Mouse (Mus musculus) CH12.LX (cell line): ENCODE measurements around the gene Ddx31.
A peak's percentile ranks its signal among the peaks of the same experiment; 100 is the strongest.

ENCODE experiments used
- BHLHE40 ChIP-seq: IDR thresholded peaks from 2 replicates; pipeline ENCODE4 v1.6.1; 2011; ENCODE audit warnings: mild to moderate bottlenecking, low read depth, low read length, improper control_type of control experiment
- CTCF ChIP-seq, 2 experiments: IDR thresholded peaks in 1 of 2; conservative IDR thresholded peaks in 1 of 2; 2 replicates each; pipeline ENCODE4 v1.5.1; 2011 to 2012; ENCODE audit warnings: low read depth in 2 of 2, low read length in 2 of 2, improper control_type of control experiment in 1 of 2, inconsistent platforms in 1 of 2, mild to moderate bottlenecking in 1 of 2, moderate library complexity in 1 of 2
- EP300 ChIP-seq: IDR thresholded peaks from 2 replicates; pipeline ENCODE4 v1.6.1; 2011; ENCODE audit warnings: low read length, improper control_type of control experiment
- GABPA ChIP-seq: IDR thresholded peaks from 2 replicates; pipeline ENCODE4 v1.6.1; 2012; ENCODE audit warnings: low read depth, low read length, improper control_type of control experiment, inconsistent platforms; ENCODE audit not compliant: insufficient replicate concordance
- MEF2A ChIP-seq: IDR thresholded peaks from 2 replicates; pipeline ENCODE4 v1.6.1; 2014; ENCODE audit warnings: low read depth, mild to moderate bottlenecking, inconsistent platforms, low read length, improper control_type of control experiment, borderline replicate concordance
- NRF1 ChIP-seq: IDR thresholded peaks from 2 replicates; pipeline ENCODE4 v1.6.1; 2014; ENCODE audit warnings: low read depth, mild to moderate bottlenecking, inconsistent platforms, low read length, improper control_type of control experiment, moderate library complexity
- POLR2A ChIP-seq: IDR thresholded peaks from 2 replicates; pipeline ENCODE4 v1.6.1; 2011; ENCODE audit warnings: low read depth, mild to moderate bottlenecking, improper control_type of control experiment, low read length
- POLR2AphosphoS2 ChIP-seq: IDR thresholded peaks from 2 replicates; pipeline ENCODE4 v1.6.1; 2011; ENCODE audit warnings: low read depth, low read length, improper control_type of control experiment
- USF1 ChIP-seq: IDR thresholded peaks from 2 replicates; pipeline ENCODE4 v1.6.1; 2014; ENCODE audit warnings: low read depth, mild to moderate bottlenecking, inconsistent platforms, low read length, improper control_type of control experiment
- ZNF384 ChIP-seq: IDR thresholded peaks from 2 replicates; pipeline ENCODE4 v1.6.1; 2012; ENCODE audit warnings: low read depth, low read length, improper control_type of control experiment, inconsistent platforms

DNA sequence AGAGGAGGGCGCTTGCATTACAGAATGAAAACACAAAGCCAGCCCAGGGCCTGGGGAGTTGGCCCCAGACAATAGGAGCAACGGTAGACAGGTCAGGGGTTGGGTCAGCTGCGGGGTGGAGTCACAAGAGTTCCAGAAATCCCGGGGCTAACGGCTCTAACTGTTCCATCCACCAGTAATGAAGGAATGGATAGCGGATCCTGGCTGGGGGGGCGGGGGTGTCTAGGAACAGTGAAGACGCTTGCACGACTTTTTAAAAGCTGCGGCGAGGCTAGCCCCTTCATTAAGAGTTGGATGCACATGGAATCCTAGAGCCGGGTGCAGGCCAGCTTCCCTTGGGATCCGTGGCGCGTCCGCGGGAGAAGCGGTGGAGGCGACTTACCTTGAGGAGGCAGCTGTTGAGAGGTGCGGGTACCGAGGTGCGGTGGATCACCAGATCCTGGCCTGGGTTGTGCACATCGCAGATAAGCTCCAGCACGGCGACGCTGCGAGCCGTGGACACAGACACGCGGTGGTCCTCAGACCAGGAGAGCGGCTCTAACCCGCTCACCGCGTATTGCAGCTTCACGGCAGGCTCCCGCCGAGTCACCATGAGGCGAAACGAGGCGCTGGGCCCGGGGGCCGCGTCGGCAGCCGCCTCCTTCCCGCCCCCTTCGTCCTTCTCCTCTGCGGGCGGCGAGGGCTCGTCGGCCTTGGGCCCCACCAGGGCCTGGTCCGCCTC is 545 bp upstream of the Ddx31 start:
- TF ChIP-seq CTCF (conservative IDR thresholded peaks at IDR 0.05 in 1 of 2, IDR thresholded peaks at IDR 0.05 in 1 of 2; ENCODE audit: low read depth in 2 of 2, low read length in 2 of 2): no peak
- no peak for TF ChIP-seq EP300
- no peak for TF ChIP-seq POLR2AphosphoS2
- no peak for TF ChIP-seq POLR2A
- no peak for TF ChIP-seq USF1
- TF ChIP-seq MEF2A: no peak; the same call in 1 of the 2 replicates
- no peak for TF ChIP-seq ZNF384
- no peak for TF ChIP-seq GABPA
- TF ChIP-seq BHLHE40: 0 out of 2 replicates have a peak, but pooled peaks have one; percentile 15
- TF ChIP-seq NRF1: no peak
